Mouse (Mus musculus) heart, embryonic 16.5 days (tissue): ENCODE data around the gene Srrd. TPM values are rescaled to one million over a fixed set of nuclear protein-coding genes. Genes with fewer than 3 reads are reported as not detected.
A peak's percentile ranks its signal among the peaks of the same experiment; 100 is the strongest.
"Not testable (repeated sequence)": the region's sequence is repeated elsewhere in the genome, so short reads cannot be mapped to it uniquely, and the experiment has no call there.

Experiments used
- ATAC-seq: fragments of 200-750 bp; cut with Nextera tagmentation; replicated peaks from 2 replicates; pipeline ENCODE4 v1.8.0; 2017; ENCODE audit warnings: moderate number of reproducible peaks; ENCODE audit not compliant: insufficient read depth, low FRiP score; ENCODE audit errors: extremely low read depth
- H3K27ac ChIP-seq: fragments of 300-500 bp; sonication (generic); 2 replicates; pipeline ENCODE4 v1.5.1; 2014; ENCODE audit warnings: mild to moderate bottlenecking, low read length, control low read depth, moderate library complexity
- H3K27me3 ChIP-seq: fragments of 300-500 bp; sonication (generic); 2 replicates; pipeline ENCODE4 v1.6.1; 2014; ENCODE audit warnings: low read length, mixed read lengths; ENCODE audit not compliant: control insufficient read depth, insufficient read depth
- H3K36me3 ChIP-seq: fragments of 300-500 bp; sonication (generic); 2 replicates; pipeline ENCODE4 v1.6.1; 2014; ENCODE audit not compliant: control insufficient read depth, insufficient read depth
- H3K4me1 ChIP-seq: fragments of 300-500 bp; sonication (generic); 2 replicates; pipeline ENCODE4 v1.6.1; 2014; ENCODE audit warnings: low read length, mixed read lengths; ENCODE audit not compliant: control insufficient read depth, insufficient read depth
- H3K4me2 ChIP-seq: fragments of 300-500 bp; sonication (generic); 2 replicates; pipeline ENCODE4 v1.6.1; 2014; ENCODE audit warnings: low read depth, mild to moderate bottlenecking, control low read depth, low read length
- H3K4me3 ChIP-seq: fragments of 300-500 bp; sonication (generic); 2 replicates; pipeline ENCODE4 v1.5.1; 2014; ENCODE audit warnings: mild to moderate bottlenecking, control low read depth, low read length
- H3K9ac ChIP-seq: fragments of 300-500 bp; sonication (generic); 2 replicates; pipeline ENCODE4 v1.6.1; 2014; ENCODE audit warnings: low read length, control low read depth
- H3K9me3 ChIP-seq: fragments of 300-500 bp; sonication (generic); replicated peaks from 2 replicates; pipeline ENCODE4 v1.6.1; 2016; ENCODE audit warnings: low read length; ENCODE audit not compliant: control insufficient read depth
- WGBS: fragments of 180-500 bp; shearing (Covaris S2); extraction: QIAGEN DNeasy Blood & Tissue Kit; methylation state at CpG from one replicate; pipeline ENCODE4 v1.1.7; 2014; 5-methylcytosine and 5-hydroxymethylcytosine counted together
- polyA plus RNA-seq: library from polyadenylated mRNA; unstranded; fragments of >200 nt; fragmentation: Nextera tagmentation; extraction: Ambion mirVana; gene quantifications from 2 replicates; pipeline ENCODE4 v1.2.1, GENCODE M21; 2015

Srrd gene
- polyA plus RNA-seq, 1 experiment from 2014 or later: 23.5 TPM

DNA sequence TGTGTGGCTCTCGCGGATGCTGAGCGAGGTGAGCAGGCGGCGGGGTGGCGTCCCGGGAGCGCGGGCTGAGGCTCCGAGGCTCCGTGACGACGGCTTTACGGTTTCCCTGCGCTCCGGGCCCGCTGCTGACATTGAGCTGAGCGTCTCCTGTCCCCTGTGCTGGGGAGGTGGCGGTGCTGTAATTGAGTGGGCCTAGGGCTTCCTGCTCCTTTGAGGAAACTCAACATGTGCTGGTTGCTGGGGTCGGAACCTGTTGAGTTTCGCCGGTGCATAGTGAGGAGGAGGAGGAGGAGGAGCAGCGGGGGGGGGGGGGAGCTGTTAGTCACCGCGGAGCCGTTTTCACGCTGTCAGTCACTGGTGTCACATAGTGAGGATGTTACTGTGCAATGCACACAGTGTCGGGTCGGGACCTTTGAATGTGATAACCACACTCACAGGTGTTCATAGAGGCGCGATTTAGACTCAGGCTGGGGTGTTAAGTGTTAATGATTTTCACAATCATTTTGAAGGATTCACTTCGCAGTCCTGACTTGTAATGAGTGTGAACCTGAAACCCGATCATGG lies 16.3 kb downstream of the Srrd start:
- under 1% methylated on average over 33 of the region's 33 CpGs for WGBS
- H3K36me3 ChIP-seq: peaks cover 23% of the 10 kb centered on the region
- H3K4me1 ChIP-seq: peaks cover 22% of the 10 kb centered on the region
- H3K4me3 ChIP-seq: peak overlapping the region; percentile 100
- peak overlapping the region; percentile 70 for H3K4me2 ChIP-seq
- peak overlapping the region; percentile 96 for H3K9ac ChIP-seq
- ATAC-seq: no peak; the same call in 1 of the 2 replicates
- H3K27me3 ChIP-seq: no peaks in the 10 kb centered on the region
- peak overlapping the region; percentile 61; the same call in 1 of the 2 replicates for H3K27ac ChIP-seq
- H3K9me3 ChIP-seq: no peaks in the 10 kb centered on the region; the same call in 1 of the 2 replicates

DNA sequence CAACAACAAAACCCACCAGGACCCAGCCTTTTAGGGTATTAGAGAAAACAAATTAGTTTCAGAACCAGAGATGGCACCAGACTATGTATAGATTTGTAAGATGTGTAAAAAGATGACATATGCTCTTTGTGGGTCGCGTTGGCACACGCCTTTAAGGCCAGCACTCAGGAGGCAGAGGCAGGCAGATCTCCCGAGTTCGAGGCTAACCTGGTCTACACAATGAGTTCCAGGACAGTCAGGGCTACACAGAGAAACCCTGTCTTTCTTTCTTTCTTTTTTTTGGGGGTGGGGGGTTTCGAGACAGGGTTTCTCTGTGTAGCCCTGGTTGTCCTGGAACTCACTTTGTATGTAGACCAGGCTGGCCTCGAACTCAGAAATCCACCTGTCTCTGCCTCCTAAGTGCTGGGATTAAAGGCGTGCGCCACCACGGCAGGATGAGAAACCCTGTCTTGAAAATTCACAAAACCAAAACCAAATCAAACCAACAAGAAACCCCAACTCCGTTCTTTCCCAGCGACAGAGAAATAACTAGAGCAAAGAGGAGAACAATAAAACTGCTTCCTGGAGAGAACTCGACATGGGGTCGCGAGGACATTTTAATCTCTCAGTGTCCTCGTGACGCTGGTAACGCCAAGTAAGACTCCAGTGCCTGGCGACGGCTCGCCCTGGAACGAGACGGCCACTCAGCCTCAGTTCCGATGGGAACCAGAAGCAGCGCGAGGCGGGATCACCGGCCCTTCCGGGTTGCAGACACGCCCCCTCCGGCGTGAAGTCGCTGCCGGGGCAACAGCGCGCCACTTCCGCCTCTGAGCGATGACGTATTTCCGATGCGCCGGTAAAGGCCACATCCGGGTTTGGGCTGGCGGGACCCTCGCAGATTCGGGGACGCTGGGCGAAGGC lies 17.0 kb downstream of the Srrd start, which contains the start of gene Tfip11:
Gene Tfip11, plus strand, starts transcription at position 813 of the 900 bp plus-strand sequence.
- peak; percentile 77 for ATAC-seq
- peak within 1 kb of the TSS; percentile 100 for H3K4me3 ChIP-seq
- WGBS: 7% methylated on average over 48 of the region's 48 CpGs

DNA sequence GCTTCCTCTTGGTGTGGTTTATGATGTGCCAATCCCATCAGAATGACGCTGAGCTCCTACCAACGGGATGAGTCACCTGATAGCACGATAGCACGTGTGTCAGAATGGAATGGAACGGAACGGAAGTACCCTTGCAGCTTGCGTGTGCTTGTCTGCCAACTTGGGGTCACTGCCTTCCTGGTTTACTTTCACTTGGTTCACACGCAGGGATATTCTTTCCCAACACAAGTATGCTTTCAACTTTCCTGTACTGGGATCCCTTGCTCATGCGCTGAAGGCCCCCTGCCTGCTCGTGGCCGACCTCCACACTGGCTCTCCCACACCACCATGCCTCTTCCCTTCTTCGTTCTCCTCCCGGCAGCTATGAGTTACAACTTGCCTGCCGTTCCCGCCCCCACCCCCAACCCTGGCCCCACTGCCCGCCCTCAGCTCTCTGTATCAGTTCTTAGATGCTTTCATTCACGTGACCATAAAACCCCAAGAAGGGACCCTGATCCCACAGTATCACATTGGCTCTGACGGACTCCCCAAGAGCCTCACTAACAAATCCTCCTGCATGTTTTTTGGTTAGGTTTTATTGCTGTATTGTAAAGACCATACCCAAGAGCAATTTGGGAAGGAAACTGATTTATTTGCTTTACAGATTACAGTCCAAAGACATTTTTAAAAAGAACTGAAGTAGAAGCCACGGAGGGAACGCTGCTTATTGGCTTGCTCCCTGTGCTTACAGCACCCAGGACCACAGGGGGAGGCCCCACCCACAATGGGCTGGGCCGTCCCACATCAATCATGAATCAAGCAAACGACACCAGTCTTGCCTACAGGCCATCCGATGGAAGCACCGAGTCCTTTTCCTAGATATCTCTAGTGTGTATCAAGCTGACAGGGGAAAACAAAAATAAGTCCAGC lies 17.9 kb downstream of the Srrd start:
- 16% methylated on average over 24 of the region's 24 CpGs for WGBS
- Histone ChIP-seq H3K9ac (peak overlapping the region; percentile 57), H3K36me3 (peaks cover 8% of the 10 kb centered on the region), H3K27me3 (no peaks in the 10 kb centered on the region), H3K4me3 (peak overlapping the region; percentile 100), H3K4me1 (peaks cover 22% of the 10 kb centered on the region), H3K9me3 (no peaks in the 10 kb centered on the region; the same call in 1 of the 2 replicates), H3K4me2 (peak overlapping the region; percentile 70), H3K27ac (peak overlapping the region; percentile 88)
- ATAC-seq: peak; percentile 68; the same call in 1 of the 2 replicates

More for the DNA sequence above, 17.0 kb downstream of the Srrd start, which contains the start of gene Tfip11:
- Histone ChIP-seq H3K4me2 (peak within 1 kb of the TSS; percentile 70), H3K36me3 (peaks cover 15% of the 10 kb centered on the region), H3K9ac (peak within 1 kb of the TSS; percentile 96), H3K9me3 (no peaks in the 10 kb centered on the region; the same call in 1 of the 2 replicates), H3K4me1 (peaks cover 22% of the 10 kb centered on the region), H3K27ac (peak within 1 kb of the TSS; percentile 88), H3K27me3 (no peaks in the 10 kb centered on the region)

DNA sequence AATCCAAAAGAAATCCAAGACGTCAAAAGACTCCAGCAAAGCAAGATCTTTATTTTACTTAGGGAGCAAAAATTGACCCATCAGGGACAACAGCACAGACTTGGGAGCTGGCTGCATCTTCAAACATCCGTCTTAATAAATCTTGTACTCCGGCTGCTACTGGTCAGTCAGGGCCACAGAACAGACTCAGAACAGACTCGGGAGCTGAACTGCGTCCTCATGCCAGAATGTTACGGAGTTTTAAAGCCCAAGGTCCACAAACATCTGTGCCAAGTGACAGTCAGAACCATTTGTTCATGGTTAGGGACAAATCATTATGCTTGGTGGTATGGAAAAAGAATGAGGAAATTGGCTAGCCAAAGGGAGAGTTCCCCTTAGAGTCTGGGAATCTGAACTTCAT lies 19.6 kb downstream of the Srrd start:
- 83% methylated on average over 6 of the region's 6 CpGs for WGBS
- no peak for ATAC-seq

DNA sequence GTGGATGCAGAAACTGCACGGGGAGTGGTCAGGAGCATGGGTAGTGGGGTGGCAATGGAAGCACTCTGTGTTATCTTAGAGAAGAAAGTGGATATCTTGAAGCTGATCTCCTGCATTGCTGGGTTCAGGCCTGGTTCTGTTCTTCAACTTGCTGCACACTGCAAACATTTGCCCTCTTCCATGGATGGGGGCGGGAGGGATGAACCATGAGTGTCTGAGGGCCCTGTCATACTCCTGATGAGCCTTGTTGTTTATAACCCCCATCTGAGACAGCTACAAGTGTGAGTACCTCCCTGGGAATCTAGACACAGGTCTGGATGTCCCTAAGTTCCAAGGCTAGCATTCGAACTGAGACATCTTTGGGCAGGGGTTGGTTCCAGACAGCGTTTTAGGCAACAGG lies 21.5 kb downstream of the Srrd start:
- 73% methylated on average over 4 of the region's 4 CpGs for WGBS
- H3K4me1 ChIP-seq: peaks cover 21% of the 10 kb centered on the region
- H3K4me2 ChIP-seq: no peak overlapping the region
- no peak overlapping the region for H3K9ac ChIP-seq
- no peak for ATAC-seq
- H3K27me3 ChIP-seq: no peaks in the 10 kb centered on the region
- H3K27ac ChIP-seq: no peak overlapping the region
- no peaks in the 10 kb centered on the region; the same call in 1 of the 2 replicates for H3K9me3 ChIP-seq
- H3K4me3 ChIP-seq: no peak overlapping the region
- no peaks in the 10 kb centered on the region for H3K36me3 ChIP-seq

More for the DNA sequence above, 19.6 kb downstream of the Srrd start:
- H3K4me2 ChIP-seq: no peak overlapping the region
- no peak overlapping the region for H3K4me3 ChIP-seq
- no peaks in the 10 kb centered on the region for H3K27me3 ChIP-seq
- H3K9me3 ChIP-seq: no peaks in the 10 kb centered on the region; the same call in 1 of the 2 replicates
- no peak overlapping the region for H3K27ac ChIP-seq
- no peaks in the 10 kb centered on the region for H3K36me3 ChIP-seq
- no peak overlapping the region for H3K9ac ChIP-seq
- peaks cover 22% of the 10 kb centered on the region for H3K4me1 ChIP-seq

DNA sequence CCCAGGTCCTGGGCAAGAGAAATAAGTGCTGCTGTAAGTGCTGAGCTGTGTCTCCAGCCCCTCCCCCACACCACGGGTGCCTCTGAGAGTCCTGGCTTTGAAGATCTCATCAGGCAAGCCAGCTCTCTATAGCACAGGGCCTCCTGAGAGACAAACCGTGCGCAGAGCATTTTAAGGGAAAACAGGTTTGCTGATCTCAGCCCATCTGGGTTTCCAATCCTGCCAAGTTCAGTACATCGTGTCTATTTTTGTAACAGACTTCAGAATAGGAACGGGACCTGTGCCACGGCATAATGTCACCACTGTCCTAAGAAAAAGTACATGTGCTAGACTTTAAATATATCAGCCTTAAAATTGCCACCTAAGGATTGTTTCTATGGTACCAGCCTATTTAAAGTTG lies 21.9 kb downstream of the Srrd start:
- no peak for ATAC-seq
- H3K27ac ChIP-seq: no peak overlapping the region
- peaks cover 21% of the 10 kb centered on the region for H3K4me1 ChIP-seq
- H3K4me3 ChIP-seq: no peak overlapping the region
- H3K36me3 ChIP-seq: no peaks in the 10 kb centered on the region
- no peaks in the 10 kb centered on the region; the same call in 1 of the 2 replicates for H3K9me3 ChIP-seq
- no peak overlapping the region for H3K9ac ChIP-seq
- WGBS: 48% methylated on average over 6 of the region's 6 CpGs
- H3K4me2 ChIP-seq: no peak overlapping the region
- H3K27me3 ChIP-seq: no peaks in the 10 kb centered on the region

DNA sequence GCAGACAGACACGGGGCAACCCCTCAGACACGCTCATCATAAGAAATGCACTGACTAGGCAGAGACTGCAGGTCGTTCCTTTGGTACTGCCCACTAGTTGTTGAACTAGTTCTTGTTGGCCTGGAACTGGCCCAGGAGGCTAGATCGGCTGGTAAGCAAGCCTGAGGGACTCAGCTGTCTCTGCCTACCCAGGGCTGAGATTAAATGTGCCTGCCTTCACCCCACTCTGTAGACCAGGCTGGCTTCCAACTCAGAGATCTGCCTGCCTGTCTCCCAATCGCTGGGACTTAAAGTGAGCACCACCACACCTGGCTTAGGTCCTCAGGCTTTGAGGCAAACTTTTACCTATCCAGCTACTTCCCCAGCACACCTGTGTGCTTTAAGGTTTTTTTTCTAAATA lies 22.5 kb downstream of the Srrd start:
- Histone ChIP-seq H3K9me3 (no peaks in the 10 kb centered on the region; the same call in 1 of the 2 replicates), H3K9ac (no peak overlapping the region), H3K4me2 (no peak overlapping the region), H3K36me3 (peaks cover 2% of the 10 kb centered on the region), H3K4me1 (peaks cover 17% of the 10 kb centered on the region), H3K4me3 (no peak overlapping the region), H3K27me3 (no peaks in the 10 kb centered on the region), H3K27ac (no peak overlapping the region)
- 78% methylated on average over 5 of the region's 5 CpGs for WGBS
- no peak for ATAC-seq

DNA sequence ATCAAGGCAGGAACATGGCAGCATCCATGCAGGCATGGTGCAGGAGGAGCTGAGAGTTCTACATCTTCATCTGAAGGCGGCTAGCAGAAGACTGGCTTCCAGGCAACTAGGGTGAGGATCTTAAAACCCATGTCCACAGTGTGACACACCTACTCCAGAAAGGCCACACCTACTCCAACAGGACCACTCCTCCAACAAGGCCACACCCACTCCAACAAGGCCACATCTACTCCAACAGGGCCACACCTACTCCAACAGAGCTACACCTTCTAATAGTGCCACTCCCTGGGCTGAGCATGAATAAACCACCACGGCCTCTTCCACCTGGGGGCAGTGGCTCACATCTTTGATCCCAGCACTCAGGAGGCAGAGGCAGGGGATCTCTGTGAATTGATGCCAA lies 23.5 kb downstream of the Srrd start:
- not testable (repeated sequence) for H3K36me3 ChIP-seq, H3K9me3 ChIP-seq
- 69% methylated on average over 2 of the region's 2 CpGs for WGBS

More for the DNA sequence above, 23.5 kb downstream of the Srrd start:
- not testable (repeated sequence) for H3K27ac ChIP-seq, H3K27me3 ChIP-seq, ATAC-seq, H3K4me2 ChIP-seq, H3K9ac ChIP-seq, H3K4me3 ChIP-seq, H3K4me1 ChIP-seq
